Mouse (Mus musculus) kidney, postnatal 25 days (tissue): ENCODE data around the gene Ranbp3l.
A peak's percentile ranks its signal among the peaks of the same experiment; 100 is the strongest.
"Not testable (repeated sequence)": the region's sequence is repeated elsewhere in the genome, so short reads cannot be mapped to it uniquely, and the experiment has no call there.

ENCODE experiments used
- DNase-seq, 2 experiments: peaks; one replicate each; pipeline ENCODE4 v3.0.0; 2021; ENCODE audit warnings: mixed read lengths in 2 of 2

Gene Ranbp3l

DNA sequence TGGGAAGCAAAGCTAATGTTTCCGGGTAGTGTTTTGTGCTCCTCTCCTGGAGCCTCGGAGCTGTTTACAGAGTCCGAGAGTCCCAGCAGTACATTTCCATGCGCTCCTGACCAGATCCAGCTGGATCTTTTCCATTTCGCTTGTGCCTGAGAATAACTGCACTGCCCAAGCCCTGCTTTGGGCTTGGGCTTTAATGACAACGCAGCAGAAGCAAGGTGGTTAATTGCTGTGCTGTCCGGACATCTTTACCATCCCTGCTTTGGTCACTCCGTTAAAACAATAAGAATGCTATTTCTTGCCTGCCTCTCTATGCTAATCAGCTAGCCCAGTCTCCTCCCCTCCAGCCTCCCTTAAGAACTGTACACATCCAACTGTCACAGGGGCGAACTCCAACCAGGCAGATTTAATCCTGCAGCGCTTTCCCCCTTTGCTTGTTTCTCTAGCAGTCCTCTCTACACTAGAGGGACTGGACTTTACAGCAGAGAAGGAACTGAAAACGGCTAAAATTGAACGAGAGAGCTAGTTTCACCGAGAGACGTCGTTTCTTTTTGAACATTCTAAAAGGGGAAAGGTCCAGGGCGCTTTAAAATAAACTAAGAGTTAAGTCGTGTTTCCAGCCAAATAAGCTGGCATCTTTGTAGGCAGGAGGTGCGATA, at the start of gene Ranbp3l:
TSS of gene Ranbp3l (plus strand) at position 377 of the 656 bp plus-strand sequence.
- DNase-seq = peak; percentile 59 to 77

DNA sequence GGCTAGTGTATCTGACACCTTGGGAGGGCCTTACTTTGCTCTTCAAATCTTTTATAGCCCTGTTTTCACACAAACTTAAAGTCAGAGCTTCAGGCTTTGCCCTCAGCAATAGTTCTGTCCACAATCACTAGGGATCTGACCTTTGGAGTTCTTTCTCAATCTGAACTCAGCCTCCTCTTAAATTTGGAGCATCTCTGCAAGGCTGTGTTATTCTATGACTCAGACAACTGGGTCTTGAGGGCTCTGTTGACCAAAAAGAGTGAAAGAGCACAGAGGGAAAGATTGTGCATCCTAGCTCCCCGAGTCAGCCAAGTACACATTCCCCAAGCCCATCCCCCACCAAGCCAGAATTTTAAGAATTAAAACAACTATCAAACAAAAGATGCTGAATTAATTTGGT, 37.7 kb upstream of the Ranbp3l start:
- DNase-seq = no peak

DNA sequence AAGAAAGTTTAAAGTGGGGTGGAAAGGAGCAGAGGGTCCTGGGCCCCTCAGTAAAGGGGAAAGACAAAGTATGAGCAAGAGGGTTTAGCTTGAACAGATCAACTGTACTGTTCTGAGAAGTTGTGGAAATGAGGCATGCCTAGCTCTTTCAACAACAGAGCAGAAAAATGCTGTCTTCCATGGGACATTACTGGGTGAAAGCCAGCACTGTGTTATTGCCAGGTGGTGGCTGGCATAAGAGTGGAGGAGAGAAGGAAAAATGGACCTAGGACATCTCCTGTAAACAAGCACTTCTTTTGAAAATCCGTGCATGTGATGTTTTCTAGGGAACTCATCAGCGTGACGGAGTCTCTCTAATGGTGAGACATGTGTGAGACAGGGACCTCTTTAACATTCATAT, 30.8 kb upstream of the Ranbp3l start:
- DNase-seq = no peak

DNA sequence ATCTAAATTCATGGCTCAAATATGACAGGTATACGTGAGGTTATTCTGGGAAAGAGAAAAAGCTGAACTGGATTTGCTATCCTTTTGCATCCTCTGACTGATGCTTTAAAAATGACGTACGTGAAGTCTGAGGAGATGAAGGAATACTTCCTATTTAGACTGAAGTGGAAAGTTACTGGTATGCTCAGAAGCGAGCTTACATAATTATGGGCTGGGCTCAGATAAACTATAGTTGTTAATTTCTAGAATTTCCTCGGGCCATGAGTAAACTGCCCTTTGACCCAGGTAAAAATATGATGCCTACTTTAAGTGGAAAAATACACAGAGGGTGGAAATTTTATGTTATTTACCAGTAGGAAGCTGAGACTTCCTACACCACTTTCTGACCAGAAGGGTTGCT, 26.9 kb upstream of the Ranbp3l start:
- no peak for DNase-seq

DNA sequence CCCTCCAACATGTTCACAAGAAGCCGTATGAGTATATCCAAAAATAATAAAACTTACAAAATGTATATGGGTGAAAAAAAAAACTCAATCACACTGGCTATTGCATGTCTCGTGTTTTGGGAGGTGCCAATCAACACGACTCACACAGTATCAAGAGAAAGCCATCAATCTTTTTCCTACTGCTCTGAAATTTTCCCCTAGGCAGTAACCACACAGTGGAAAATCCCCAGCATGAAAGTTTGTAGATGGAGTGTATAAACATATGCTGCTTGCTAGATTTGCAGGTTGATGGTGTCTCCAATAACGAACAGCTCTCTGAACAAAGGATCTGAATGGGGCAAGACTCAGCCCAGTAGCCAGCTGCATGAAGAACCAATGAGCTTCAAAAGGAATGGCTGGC, 16.9 kb upstream of the Ranbp3l start:
- DNase-seq = peak in 1 of 2 experiments; percentile 6

DNA sequence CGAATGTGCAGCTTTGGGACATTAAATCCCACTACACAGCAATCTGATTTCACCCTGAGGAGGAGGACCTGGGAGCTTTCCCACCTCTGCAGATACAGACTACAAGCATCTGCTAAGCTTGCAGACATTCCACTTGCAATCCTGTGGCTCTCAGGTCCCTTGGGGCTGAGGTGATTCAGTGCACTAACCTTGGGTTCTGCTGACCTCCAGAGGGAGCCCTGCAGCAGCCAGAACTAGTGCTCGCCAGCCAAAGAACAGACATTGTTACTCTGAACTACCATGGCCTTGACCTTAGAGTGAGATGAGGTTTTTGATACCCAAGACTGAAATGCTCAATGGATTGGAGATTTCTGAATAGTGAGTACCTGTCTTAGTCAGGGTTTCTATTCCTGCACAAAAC, 4.4 kb upstream of the Ranbp3l start:
- peak; percentile 69 to 79 for DNase-seq

DNA sequence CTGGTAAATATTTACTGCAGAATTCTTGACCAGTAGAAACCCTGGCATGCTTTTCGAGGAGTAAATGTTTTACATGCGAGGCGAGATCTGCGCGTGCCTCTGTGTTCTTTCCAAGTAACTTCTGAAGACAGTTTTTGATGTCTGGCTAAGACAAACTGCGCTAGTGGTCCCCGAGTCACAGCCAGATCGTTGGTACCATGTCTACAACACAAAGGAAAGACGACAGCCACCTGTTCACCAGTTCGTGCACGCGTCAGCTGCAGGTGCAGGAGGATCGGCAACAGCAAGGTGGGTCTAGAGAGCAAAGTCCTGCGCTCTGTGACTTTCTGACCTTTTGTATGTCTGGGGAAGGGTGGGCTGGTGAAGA, 463 bp downstream of the Ranbp3l start:
- DNase-seq = peak; percentile 64 to 69

DNA sequence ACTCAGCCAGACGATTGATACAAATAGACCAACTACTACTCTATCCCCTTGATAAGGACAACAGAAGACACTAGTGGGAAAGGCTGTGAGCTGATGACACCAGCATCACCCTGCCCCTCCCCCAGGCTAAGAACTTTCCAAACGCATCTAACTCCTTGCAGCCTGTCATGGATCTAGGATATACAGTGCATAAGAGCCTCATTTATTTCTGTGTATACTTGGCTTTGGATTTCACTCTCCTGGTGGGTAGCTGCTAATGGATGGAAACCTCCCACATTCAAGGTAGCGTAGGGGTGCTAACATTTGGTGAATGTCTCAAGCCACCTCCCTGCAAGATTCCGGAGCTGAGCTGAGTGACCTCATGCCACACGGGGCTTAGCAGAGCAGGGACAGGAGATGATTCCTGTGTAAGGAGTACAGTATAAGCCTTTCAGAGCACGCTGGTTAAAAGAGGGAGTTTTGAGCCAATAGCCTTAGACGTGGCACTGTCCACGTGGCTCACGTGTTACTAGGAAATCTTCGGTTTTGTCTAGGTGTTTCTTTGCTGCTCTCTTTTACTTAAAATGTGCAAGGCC, 1.4 kb downstream of the Ranbp3l start:
- peak; percentile 12 to 54 for DNase-seq

DNA sequence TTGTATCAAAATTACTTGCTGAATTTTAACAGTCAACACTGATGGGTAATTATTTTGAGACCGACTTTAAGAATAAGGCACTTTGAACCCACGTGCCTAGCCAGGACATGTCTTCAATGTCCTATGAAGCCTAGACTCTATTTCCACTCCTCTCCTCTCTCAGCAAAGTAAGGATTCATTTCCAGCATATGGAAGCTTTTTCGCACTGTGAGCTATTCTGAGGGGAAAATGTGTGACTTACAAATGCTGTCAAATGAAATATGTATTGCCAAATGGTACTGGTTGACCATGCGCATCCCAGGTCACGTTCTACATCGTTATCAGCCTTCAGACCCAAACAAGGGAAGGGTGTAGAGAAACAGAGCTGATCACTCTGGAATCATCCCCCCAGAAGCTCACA, 23.5 kb downstream of the Ranbp3l start:
- no peak for DNase-seq

DNA sequence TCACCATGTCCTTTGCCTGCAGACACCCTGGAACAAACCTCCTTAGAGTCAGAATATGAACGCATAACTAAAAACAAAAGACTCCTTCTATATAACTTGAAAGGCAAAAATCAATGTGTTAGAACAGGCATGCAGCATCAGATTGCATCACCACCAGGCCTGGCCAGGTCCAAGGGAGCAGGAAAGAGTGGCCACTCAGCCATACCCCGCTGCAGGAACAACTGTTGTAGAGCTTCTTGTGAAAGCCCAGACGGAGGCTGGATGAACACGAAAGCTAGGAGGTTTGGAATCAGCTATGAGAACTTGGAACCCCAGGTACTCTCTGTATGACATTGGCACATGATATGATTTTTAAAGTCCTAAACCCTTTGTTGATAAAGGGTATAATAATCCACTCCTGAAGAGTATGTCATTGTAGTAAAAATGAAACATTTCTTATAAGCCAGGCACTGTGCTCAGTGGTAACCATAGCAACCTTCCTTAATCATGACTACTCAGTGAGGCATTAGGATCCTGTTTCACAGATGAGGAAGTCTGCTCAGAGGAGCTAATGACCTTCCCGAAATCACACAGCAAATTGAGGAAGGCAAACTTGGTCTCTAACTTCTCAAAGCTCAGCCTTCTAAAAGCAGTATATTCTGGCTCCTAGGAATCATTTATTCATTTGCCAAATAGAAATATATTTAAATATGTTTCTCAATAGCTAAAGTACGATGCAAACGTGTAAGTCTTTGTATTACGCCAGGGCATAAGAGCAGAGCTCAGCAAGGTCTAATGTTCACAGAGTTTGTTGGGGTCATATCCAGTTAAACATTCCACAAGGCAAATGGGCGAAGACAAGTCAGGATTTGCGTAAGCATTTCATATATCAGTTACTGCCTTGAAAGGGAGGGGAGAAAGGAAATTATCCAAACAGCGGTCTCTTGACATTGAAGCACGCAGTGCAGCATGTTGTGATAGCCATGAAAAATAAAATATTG, 24.4 kb downstream of the Ranbp3l start:
- DNase-seq = no peak

DNA sequence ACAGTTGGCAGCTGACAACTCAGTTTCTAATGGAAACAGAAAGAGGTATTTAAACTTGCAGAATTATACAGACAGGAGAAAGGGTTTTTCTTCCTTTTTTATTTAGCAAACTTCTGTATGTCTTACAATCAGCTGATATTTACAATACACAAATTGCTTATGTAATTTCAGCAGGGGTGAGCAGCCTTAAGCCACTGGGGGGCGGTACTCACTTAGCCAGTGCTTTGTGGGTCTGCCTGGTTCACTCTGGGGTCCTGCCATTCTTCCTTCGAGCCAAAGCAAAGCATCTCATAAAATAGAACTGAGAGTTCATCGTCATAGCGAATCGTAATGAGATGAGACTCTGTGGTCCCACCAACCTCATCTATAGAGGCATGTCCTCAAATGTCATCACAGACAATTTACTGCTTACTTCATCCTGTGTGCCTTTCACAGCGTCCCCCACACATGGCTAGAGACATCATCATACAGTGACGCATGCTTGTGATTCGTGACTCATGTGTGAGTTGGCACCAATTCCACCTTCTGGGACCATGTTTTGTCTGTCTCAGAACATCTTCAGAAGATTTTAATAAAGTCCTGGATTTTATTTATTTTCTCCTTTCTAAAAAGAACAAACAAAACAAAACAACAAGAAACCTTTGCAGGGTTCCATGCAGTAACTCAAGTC, 27.0 kb downstream of the Ranbp3l start:
- no peak for DNase-seq

DNA sequence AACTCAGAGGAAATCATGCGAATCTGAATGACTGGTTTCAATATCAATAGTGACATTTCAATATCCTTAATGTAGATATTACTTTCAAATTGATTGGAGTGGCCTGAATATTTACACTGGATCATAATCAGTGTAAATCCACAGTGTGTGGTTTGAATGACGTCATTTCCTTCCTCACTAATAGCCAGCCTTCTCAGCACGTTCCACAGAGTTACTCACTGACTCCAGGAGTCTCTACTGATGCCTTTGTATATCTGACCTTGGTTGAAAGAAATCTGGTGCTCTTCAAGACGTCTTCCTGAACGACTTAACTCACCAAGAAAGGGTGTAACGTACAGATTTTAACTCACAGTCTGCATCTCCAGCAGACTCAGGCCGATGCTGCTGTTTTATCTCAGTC, 27.7 kb downstream of the Ranbp3l start:
- DNase-seq = no peak

DNA sequence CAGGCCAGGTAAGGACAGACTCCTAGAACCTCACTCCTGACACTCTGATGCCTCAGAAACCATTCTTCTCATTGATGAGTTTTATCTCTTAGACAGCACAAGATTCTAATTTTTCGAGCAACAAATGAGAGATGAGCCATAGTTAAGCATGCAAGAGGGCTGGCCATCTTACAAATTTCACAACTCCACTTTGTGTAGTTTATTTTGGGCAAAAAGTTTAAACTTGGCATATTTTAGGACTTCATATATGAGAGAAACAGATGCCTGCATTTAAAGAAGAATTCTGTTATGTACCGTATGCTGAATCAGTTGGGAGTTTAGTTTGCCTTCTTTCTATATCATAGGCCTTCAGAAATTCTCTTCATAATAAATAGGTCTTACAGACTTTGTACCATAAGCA, 35.0 kb downstream of the Ranbp3l start:
- DNase-seq = no peak

DNA sequence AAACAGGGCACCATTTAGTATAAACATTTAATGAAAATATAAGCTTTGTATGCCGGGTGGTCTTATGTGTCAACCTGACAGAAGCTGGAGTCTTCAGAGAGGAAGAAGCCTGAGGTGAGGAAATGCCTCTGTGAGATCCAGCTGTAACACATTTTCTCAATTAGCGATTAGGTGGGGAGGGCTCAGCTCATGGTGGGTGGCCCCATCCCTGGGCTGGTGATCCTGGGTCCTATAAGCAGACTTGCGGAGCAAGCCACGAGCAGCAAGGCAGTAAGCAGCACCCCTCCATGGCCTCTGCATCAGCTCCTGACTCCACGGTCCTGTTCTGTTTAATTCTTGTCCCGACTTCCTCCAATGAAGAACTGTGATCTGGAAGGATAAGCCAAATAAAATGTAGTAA, 41.4 kb downstream of the Ranbp3l start:
- DNase-seq = no peak

DNA sequence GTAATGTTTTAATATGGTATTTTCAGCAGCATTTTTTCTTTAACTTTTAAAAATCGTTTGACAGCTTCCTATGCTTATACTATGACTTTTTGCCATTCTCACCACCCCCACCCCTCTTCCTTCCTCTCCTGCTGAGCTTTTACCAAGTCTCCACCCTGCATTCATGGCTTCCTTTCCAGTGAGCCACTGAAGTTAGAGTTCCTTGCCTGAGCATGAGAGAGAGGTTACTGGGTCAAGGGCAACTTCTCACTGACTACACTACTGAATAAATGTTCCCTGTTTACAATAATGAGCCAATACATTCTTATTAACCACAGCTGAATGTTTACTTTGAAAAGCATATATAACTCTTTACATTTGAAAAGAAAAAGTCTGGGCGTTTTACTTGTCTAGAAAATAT, 46.8 kb downstream of the Ranbp3l start:
- DNase-seq = no peak

DNA sequence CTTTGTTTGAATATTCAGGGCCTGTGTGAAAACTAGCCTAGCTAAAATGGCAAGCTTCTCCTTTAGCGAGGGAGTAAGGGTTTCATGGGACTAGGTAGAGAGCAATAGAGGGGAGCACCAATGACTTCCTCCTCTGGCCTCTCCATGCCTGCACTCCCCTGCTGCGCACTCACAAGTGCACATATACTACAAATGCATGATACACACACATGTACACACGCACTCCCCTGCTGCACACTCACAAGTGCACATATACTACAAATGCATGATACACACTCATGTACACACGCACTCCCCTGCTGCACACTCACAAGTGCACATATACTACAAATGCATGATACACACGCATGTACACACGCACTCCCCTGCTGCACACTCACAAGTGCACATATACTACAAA, 47.7 kb downstream of the Ranbp3l start:
- DNase-seq = not testable (repeated sequence)

DNA sequence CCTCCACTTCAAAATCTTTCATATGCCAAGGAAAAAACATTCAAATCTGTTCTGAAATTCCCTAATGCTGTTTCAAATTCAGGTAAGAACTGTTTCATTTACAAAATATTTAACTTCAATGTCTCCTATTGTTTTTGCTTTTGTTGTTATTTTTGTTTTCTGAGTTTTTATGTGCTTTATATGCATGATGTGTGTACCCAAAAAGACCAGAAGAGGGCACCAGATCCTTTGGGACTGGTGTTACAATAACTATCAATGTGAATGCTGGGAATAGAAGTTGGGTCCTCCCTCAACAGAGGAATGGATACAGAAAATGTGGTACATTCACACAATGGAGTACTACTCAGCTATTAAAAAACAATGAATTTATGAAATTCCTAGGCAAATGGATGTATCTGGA, 88.0 kb downstream of the Ranbp3l start:
- peak in 1 of 2 experiments; percentile 35 for DNase-seq

DNA sequence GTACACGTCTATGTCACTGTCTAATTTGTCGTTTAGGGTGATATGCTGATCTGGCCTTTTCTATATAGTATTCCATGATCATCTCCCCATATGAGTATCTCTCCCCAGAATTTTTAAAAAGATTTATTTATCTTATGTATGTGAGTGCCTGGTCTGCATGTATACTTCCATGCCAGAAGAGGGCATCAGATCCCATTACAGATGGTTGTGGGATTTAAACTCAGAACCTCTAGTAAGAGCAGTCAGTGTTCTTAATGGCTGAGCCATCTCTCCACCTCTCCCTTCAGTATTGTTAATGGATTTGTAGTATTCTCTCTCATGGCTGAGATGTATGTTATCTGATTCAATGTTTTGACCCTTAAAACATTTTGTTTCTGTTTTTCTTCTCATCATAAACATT, 92.1 kb downstream of the Ranbp3l start:
- no peak for DNase-seq

DNA sequence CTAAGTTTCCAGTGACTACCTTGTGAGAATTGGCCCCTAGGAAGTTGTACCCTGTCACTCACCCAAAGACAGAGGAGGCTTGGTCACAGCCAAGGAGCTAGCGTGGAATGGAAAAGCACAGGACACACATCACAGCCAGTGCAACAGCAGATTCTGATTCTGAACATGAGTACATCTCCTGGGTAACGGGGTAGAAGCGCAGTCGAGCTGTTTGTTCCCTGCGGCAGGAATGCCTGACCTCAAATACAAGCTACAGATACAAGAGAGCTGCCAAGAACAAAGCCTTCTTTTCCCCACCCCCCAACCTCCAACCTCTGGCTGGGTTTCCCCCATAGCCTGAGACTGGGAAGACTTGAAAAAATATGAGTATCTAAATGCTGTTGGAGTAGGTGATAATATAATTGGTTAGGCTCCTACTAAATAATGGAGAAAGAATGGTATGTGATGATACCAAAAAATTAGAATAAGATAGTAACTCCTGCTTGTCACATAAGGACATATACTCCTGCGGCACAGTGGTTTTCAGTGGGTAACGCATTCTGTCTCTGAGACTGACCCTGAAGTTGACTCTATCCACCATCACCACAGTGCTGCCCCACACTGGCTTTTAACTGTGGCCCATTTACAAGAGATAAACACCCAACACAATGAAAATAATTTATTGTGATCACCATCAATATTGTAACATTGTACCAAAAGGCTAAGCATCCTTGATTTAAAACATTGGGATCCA, 93.6 kb downstream of the Ranbp3l start:
- DNase-seq = no peak

DNA sequence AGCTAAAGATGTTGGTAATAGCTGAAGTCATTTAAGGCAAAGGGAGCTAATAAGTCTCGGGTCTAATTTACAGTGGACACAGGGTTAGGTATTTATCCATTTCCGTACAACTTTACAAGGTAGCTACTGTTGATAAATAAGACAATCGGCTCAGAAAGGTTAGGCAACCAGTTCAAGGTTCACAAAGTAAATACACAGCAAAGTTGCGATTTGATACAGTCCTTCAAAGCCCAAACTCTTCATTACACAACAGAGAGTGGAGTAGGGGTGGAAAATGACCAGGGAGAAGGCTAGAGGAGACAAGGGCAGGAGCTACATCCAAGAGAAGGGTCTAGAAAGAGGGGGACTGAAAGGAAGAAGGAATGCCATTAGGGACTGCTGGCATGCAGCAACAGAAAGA, 101.1 kb downstream of the Ranbp3l start:
- no peak for DNase-seq

DNA sequence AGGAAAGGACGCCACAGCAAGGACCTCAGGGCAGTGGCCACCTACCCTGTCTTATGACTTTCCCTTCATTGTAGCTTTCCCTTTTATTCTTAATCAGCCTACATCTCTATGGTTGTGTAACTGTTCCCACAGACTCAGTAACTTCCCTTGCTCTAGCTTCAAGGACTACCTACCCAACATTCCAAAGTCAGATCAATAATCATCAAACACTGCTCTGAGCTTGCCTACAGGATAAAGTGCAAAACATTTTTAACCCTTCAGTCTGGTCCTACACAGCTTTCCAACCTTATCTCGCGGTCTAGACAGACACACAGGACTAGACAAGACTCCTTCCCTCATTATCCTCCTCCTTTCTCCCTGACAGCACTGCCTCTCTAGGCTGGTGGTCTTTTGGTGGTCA, 102.6 kb downstream of the Ranbp3l start:
- no peak for DNase-seq

DNA sequence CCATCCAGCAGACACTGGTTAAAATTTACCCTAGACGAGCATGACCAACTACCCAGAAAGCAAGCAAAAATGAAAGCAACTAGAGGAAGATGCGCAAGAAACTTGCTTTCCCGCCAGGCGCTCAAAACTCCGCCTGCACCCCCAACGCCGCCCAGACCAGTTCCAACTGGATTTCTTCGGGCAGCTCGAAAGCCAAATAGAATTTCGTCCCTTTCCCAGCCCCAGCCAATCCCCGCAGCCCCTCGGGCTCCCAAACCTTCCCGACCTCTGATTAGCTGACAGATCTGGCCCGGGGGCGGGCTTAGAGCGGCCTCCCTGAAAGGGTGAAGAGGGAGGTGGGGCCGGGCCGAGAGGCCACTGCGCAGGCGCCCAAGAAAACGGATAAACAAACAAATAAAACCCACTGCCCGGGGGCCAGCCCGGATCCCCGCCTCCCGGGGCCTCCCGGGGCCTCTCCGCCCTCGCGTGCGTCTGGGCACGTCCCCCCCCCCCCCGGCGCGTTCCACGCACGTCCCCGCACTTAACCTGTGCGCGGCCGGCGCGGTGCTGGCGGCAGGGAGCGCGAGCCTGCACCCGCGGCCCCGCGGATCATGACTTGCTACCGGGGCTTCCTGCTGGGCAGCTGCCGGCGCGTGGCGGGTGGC, 103.3 kb downstream of the Ranbp3l start, which contains the start of gene Nadk2:
TSS of gene Nadk2 (plus strand) at position 349 of the 644 bp plus-strand sequence.
- DNase-seq = peak; percentile 99 to 100
